Mouse (Mus musculus): ENCODE results near the gene Helt. TPM values are rescaled to one million over a fixed set of nuclear protein-coding genes. Genes with fewer than 3 reads are reported as not detected.
A peak's percentile ranks its signal among the peaks of the same experiment; 100 is the strongest.

Helt gene
- polyA plus RNA-seq, 1 experiment from 2014 or later: 1.1 TPM

DNA sequence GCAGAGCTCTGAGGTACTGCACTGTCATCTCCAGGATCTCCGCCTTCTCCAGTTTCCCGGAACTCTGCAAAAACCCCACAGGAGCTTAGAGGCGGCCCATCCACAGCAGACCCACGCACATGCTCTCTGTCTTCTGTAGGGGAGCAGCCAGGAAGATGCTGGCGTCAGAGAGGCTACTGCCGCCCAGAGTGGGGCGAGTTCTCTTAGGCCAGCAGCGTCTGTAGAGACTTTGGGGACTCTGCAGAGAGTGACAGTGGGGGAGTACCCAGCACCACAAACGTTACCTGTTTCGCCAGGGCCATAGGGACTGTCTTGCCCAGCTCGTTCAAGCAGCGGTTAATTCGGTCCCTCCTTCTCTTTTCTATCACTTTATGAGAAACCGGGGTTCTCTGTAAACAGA, 1.3 kb downstream of the Helt start:
- Histone ChIP-seq H3K36me3 (ENCODE audit: control insufficient read depth, insufficient read depth, low read length) (no peaks in the 10 kb centered on the region), H3K9me3 (ENCODE audit: control insufficient read depth, low read length) (no peaks in the 10 kb centered on the region), H3K4me3 (ENCODE audit: low read depth, low read length) (no peak overlapping the region), H3K27me3 (ENCODE audit: control insufficient read depth, insufficient read depth, low read length) (peaks cover 87% of the 10 kb centered on the region), H3K9ac (ENCODE audit: low read depth, low read length) (no peak overlapping the region), H3K4me1 (replicated peaks; ENCODE audit: control insufficient read depth, insufficient read depth, low read length) (0 out of 2 replicates have a peak, but pooled peaks cover 2% of the 10 kb centered on the region), H3K4me2 (replicated peaks; ENCODE audit: low read depth, low read length) (no peak overlapping the region), H3K27ac (ENCODE audit: low read depth, low read length) (no peak overlapping the region)
- ATAC-seq (ENCODE audit: low FRiP score): no peak
- DNase-seq (ENCODE audit: low spot score): peak; percentile 25
- 2% methylated on average over 13 of the region's 14 CpGs for WGBS

DNA sequence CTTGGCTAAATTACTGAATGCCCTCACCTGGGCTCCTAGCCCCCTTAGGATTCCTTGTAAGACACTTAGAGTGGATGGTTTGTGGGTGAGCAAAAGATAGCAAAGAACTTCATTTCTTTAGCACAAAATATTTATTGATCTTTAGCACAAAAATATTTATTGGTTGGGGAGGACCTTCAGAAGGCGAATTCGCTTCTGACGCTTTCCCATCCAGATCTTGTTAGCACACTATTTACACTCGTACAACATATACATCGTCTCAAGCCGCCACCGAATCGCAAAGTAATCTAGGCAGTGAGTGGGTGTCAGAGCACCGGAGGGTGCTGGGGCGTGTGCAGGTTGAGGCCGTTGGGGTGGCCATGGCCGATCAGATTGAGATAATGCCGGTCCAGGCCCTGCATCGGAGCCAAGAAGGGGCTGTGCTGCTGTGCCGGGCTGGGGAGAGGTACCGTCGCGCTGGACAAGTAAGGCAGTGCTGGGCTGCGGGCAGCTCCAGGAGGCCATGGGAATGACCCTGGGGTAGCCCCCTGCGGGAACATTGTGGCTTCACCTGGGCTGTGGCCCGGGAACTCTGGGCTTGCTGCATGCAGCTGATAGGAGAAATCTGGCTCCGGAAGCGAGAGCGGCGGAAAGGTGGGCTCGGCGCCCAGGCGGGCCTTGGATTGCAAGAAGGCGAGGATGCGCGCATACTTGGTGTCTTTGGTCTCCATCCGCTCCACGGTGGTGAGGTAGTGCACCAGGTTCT, 2.4 kb downstream of the Helt start:
- 2% methylated on average over 33 of the region's 33 CpGs for WGBS
- no peak overlapping the region for H3K9ac ChIP-seq (ENCODE audit: low read depth, low read length)
- DNase-seq (ENCODE audit: low spot score): peak; percentile 41

DNA sequence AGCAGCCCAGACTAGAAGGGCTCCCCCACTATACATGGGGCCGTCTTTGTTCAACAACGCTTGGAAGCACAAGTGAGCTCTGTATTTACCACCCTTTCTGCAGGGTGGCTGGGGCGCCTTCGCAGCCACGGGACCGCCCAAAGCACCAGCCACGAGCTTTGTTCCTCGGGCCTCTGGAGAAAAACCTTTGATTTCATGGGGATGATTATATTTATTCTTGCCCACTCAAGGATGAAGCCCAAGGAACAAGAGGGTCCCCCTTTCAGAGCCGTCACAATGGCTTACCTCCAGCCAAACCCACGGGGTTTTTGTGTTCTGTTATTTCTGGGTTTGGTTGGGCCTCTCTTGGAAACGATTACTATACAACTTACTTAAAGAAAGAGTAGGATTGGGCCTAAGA, 5.2 kb downstream of the Helt start:
- 14% methylated on average over 11 of the region's 11 CpGs for WGBS
- 0 out of 2 replicates have a peak, but pooled peaks have one; percentile 27 for ATAC-seq (ENCODE audit: low FRiP score)
- DNase-seq (ENCODE audit: low spot score): peak; percentile 26
- Histone ChIP-seq H3K9me3 (ENCODE audit: control insufficient read depth, low read length) (no peaks in the 10 kb centered on the region), H3K4me1 (replicated peaks; ENCODE audit: control insufficient read depth, insufficient read depth, low read length) (0 out of 2 replicates have a peak, but pooled peaks cover 2% of the 10 kb centered on the region), H3K36me3 (ENCODE audit: control insufficient read depth, insufficient read depth, low read length) (no peaks in the 10 kb centered on the region), H3K4me3 (ENCODE audit: low read depth, low read length) (no peak overlapping the region), H3K27ac (ENCODE audit: low read depth, low read length) (no peak overlapping the region), H3K27me3 (ENCODE audit: control insufficient read depth, insufficient read depth, low read length) (peaks cover 53% of the 10 kb centered on the region), H3K4me2 (replicated peaks; ENCODE audit: low read depth, low read length) (no peak overlapping the region), H3K9ac (ENCODE audit: low read depth, low read length) (no peak overlapping the region)

More for the DNA sequence above, 2.4 kb downstream of the Helt start:
- Histone ChIP-seq H3K27me3 (ENCODE audit: control insufficient read depth, insufficient read depth, low read length) (peaks cover 81% of the 10 kb centered on the region), H3K9me3 (ENCODE audit: control insufficient read depth, low read length) (no peaks in the 10 kb centered on the region), H3K27ac (ENCODE audit: low read depth, low read length) (no peak overlapping the region), H3K36me3 (ENCODE audit: control insufficient read depth, insufficient read depth, low read length) (no peaks in the 10 kb centered on the region), H3K4me3 (ENCODE audit: low read depth, low read length) (no peak overlapping the region), H3K4me2 (replicated peaks; ENCODE audit: low read depth, low read length) (no peak overlapping the region), H3K4me1 (replicated peaks; ENCODE audit: control insufficient read depth, insufficient read depth, low read length) (0 out of 2 replicates have a peak, but pooled peaks cover 2% of the 10 kb centered on the region)
- no peak for ATAC-seq (ENCODE audit: low FRiP score)

DNA sequence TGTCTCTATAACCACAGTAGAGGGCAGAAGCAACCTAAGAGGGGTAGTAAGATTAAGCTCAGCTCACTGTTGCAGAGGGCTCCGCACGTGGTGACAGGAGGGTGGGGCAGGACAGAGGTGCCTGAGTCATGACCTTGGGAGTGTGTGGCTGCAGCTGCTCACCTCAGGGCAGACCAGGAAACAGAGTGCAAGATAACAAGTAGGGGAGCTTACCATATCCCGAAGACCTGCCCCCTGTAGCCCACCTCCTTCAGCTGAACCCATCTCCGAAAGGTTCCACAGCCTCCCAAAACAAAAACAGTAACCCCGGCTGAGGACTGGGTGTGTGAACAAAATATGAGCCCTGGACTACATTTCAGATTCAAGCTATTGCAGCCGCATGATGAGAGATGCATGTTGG, 6.5 kb downstream of the Helt start:
- H3K27ac ChIP-seq (ENCODE audit: low read depth, low read length): no peak overlapping the region
- no peak overlapping the region for H3K4me3 ChIP-seq (ENCODE audit: low read depth, low read length)
- DNase-seq (ENCODE audit: low spot score) (no peak), ATAC-seq (ENCODE audit: low FRiP score) (no peak)
- no peak overlapping the region for H3K4me2 ChIP-seq (replicated peaks; ENCODE audit: low read depth, low read length)
- H3K9me3 ChIP-seq (ENCODE audit: control insufficient read depth, low read length): no peaks in the 10 kb centered on the region
- H3K27me3 ChIP-seq (ENCODE audit: control insufficient read depth, insufficient read depth, low read length): peaks cover 40% of the 10 kb centered on the region
- H3K36me3 ChIP-seq (ENCODE audit: control insufficient read depth, insufficient read depth, low read length): no peaks in the 10 kb centered on the region
- 0 out of 2 replicates have a peak, but pooled peaks cover 2% of the 10 kb centered on the region for H3K4me1 ChIP-seq (replicated peaks; ENCODE audit: control insufficient read depth, insufficient read depth, low read length)
- H3K9ac ChIP-seq (ENCODE audit: low read depth, low read length): no peak overlapping the region
- WGBS: 90% methylated on average over 6 of the region's 6 CpGs

DNA sequence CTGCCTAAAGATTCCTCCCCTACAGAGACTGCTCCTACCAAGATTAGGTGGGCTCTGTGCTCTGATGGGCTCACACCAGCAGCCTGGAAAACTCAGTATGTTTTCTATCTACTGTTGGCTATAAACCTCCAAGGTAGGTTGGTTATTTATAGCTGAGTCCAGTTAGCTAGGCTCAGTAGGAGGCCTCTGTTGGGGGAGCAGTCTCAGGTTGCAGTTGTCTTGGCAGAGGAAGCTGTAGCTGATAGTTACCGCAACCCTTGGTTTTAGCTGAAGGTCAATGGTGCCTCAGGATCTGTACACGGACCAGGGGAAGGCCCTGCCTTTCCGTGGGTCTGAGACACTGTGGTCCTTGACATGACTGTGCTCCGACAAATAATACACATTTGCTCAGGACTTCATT, 8.5 kb downstream of the Helt start:
- no peaks in the 10 kb centered on the region for H3K9me3 ChIP-seq (ENCODE audit: control insufficient read depth, low read length)
- no peak for ATAC-seq (ENCODE audit: low FRiP score)
- no peak overlapping the region for H3K4me3 ChIP-seq (ENCODE audit: low read depth, low read length)
- no peaks in the 10 kb centered on the region for H3K4me1 ChIP-seq (replicated peaks; ENCODE audit: control insufficient read depth, insufficient read depth, low read length)
- H3K4me2 ChIP-seq (replicated peaks; ENCODE audit: low read depth, low read length): no peak overlapping the region
- H3K9ac ChIP-seq (ENCODE audit: low read depth, low read length): no peak overlapping the region
- WGBS: 81% methylated on average over 4 of the region's 4 CpGs
- DNase-seq (ENCODE audit: low spot score): no peak
- H3K27me3 ChIP-seq (ENCODE audit: control insufficient read depth, insufficient read depth, low read length): peaks cover 20% of the 10 kb centered on the region
- no peaks in the 10 kb centered on the region for H3K36me3 ChIP-seq (ENCODE audit: control insufficient read depth, insufficient read depth, low read length)
- no peak overlapping the region for H3K27ac ChIP-seq (ENCODE audit: low read depth, low read length)

DNA sequence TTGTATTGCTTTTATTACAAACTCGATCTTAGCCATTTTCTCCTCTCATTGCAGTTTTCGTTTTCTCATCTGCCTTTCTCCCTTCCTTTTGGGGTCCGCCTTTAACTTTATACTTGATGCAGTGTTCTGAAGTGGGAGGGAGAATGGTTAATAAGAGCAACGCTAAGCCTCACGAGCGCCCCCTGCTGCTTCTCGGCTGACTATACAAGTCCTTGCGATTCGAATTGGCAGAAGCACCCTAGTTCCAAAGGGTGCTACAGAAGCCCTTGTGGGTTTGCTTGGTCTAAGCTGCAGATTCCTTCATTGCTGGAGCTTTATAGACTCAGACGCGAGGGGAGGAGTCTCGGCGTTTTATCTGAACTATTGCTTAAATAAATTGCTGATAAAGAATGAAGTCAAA, 12.9 kb downstream of the Helt start:
- H3K4me2 ChIP-seq (replicated peaks; ENCODE audit: low read depth, low read length): no peak overlapping the region
- H3K27me3 ChIP-seq (ENCODE audit: control insufficient read depth, insufficient read depth, low read length): no peaks in the 10 kb centered on the region
- no peaks in the 10 kb centered on the region for H3K4me1 ChIP-seq (replicated peaks; ENCODE audit: control insufficient read depth, insufficient read depth, low read length)
- 15% methylated on average over 13 of the region's 13 CpGs for WGBS
- DNase-seq (ENCODE audit: low spot score): peak; percentile 87
- no peak for ATAC-seq (ENCODE audit: low FRiP score)
- no peak overlapping the region for H3K9ac ChIP-seq (ENCODE audit: low read depth, low read length)
- H3K36me3 ChIP-seq (ENCODE audit: control insufficient read depth, insufficient read depth, low read length): no peaks in the 10 kb centered on the region
- H3K9me3 ChIP-seq (ENCODE audit: control insufficient read depth, low read length): no peaks in the 10 kb centered on the region
- no peak overlapping the region for H3K4me3 ChIP-seq (ENCODE audit: low read depth, low read length)
- no peak overlapping the region for H3K27ac ChIP-seq (ENCODE audit: low read depth, low read length)

DNA sequence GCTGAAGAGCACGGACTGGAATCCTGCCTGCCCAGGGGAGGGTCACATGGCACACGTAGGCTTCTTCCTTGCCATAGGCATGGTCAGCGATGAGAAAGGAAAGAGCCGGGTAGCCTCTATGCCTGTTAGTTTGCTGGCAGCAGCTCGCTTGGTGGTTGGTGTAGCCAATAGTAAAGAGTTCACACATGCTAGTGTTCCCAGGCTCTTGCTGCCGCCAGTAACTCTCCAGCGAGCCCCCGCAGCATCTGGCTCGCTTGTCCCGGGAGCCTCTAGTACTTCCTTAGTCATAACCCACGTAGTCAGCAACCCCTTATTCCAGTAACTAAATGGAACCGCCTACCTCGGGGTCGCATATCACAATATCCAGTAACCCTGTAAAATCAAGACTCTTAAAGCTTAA, 17.5 kb downstream of the Helt start:
- no peak overlapping the region for H3K4me2 ChIP-seq (replicated peaks; ENCODE audit: low read depth, low read length)
- H3K36me3 ChIP-seq (ENCODE audit: control insufficient read depth, insufficient read depth, low read length): no peaks in the 10 kb centered on the region
- H3K27me3 ChIP-seq (ENCODE audit: control insufficient read depth, insufficient read depth, low read length): no peaks in the 10 kb centered on the region
- no peak overlapping the region for H3K4me3 ChIP-seq (ENCODE audit: low read depth, low read length)
- no peak overlapping the region for H3K27ac ChIP-seq (ENCODE audit: low read depth, low read length)
- DNase-seq (ENCODE audit: low spot score) (no peak), ATAC-seq (ENCODE audit: low FRiP score) (no peak)
- H3K9ac ChIP-seq (ENCODE audit: low read depth, low read length): no peak overlapping the region
- no peaks in the 10 kb centered on the region for H3K9me3 ChIP-seq (ENCODE audit: control insufficient read depth, low read length)
- WGBS: 87% methylated on average over 14 of the region's 14 CpGs
- no peaks in the 10 kb centered on the region for H3K4me1 ChIP-seq (replicated peaks; ENCODE audit: control insufficient read depth, insufficient read depth, low read length)

DNA sequence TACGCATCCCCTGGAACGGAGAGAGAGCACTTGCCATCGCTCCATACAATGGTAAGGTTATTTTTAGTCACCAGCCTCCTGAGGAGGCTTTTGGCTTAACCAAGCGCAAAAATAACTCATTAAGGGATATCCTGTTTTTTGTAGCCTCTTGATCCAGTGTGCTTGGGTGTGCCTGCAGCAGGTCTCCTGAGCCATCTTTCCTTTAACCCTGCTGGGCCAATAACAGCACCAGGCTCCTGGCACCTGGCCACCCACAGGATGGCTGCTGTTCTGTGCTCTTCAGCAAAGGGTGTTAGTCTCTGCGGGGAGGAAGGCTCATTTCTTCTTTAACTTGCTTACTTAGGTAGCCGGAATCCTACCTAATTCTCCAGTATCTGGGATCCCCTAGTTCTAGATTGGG, 23.7 kb downstream of the Helt start:
- 43% methylated on average over 6 of the region's 6 CpGs for WGBS
- H3K27me3 ChIP-seq (ENCODE audit: control insufficient read depth, insufficient read depth, low read length): peaks cover 3% of the 10 kb centered on the region; the same call in 1 of the 2 replicates
- no peaks in the 10 kb centered on the region for H3K4me1 ChIP-seq (replicated peaks; ENCODE audit: control insufficient read depth, insufficient read depth, low read length)
- ATAC-seq (ENCODE audit: low FRiP score): no peak
- H3K4me2 ChIP-seq (replicated peaks; ENCODE audit: low read depth, low read length): no peak overlapping the region
- no peak for DNase-seq (ENCODE audit: low spot score)
- H3K9ac ChIP-seq (ENCODE audit: low read depth, low read length): no peak overlapping the region
- H3K27ac ChIP-seq (ENCODE audit: low read depth, low read length): no peak overlapping the region
- no peaks in the 10 kb centered on the region for H3K9me3 ChIP-seq (ENCODE audit: control insufficient read depth, low read length)
- H3K4me3 ChIP-seq (ENCODE audit: low read depth, low read length): no peak overlapping the region
- no peaks in the 10 kb centered on the region for H3K36me3 ChIP-seq (ENCODE audit: control insufficient read depth, insufficient read depth, low read length)

DNA sequence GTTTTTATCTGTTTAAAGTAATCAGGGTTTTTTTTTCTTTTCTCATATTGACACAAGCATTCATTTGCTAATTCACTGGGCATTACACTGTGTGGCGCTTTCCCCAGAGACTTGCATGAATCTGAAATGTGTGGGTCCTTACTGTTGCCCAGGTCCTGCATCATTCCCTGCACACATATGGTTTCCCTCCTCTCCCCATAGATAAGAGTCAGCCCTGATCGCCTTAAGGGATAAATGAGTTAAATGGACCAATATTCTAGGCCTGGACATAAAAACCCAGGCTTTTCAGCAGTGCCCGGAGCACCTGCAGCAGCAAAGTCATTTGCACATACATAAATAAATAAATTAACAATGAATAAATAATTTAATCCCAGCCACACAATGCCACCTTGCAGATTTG, 24.3 kb downstream of the Helt start:
- Histone ChIP-seq H3K9me3 (ENCODE audit: control insufficient read depth, low read length) (no peaks in the 10 kb centered on the region), H3K27ac (ENCODE audit: low read depth, low read length) (no peak overlapping the region), H3K4me3 (ENCODE audit: low read depth, low read length) (no peak overlapping the region), H3K4me2 (replicated peaks; ENCODE audit: low read depth, low read length) (no peak overlapping the region), H3K27me3 (ENCODE audit: control insufficient read depth, insufficient read depth, low read length) (peaks cover 3% of the 10 kb centered on the region; the same call in 1 of the 2 replicates), H3K36me3 (ENCODE audit: control insufficient read depth, insufficient read depth, low read length) (no peaks in the 10 kb centered on the region), H3K9ac (ENCODE audit: low read depth, low read length) (no peak overlapping the region), H3K4me1 (replicated peaks; ENCODE audit: control insufficient read depth, insufficient read depth, low read length) (no peaks in the 10 kb centered on the region)
- DNase-seq (ENCODE audit: low spot score) (no peak), ATAC-seq (ENCODE audit: low FRiP score) (peak; percentile 43; the same call in 1 of the 2 replicates)
- 37% methylated on average over 3 of the region's 3 CpGs for WGBS

Data from hindbrain, embryonic 11.5 days (tissue).